Mouse (Mus musculus): ENCODE data around the gene Oasl2.

DNA sequence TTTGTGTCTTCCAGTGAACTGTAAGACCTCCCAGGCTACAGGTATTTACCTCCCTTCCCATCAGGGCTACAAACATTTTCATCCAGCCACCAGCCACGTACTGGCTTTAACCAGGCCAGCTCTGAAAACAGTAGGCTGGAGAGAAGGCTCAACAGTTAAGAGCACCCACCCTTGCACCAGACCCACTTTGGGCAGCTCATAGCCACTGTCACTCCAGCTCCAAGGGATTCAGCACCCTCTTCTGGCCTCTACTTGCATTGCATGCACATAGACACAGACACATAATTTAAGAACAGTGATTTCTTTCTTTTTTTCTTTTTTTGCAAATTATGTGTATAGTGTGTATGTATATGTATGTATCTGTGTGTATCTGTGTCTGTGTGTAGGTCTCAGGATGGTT is 5.7 kb downstream of the Oasl2 start:
- TF ChIP-seq CTCF (IDR thresholded peaks at IDR 0.05), result peak; percentile 83
- TF ChIP-seq EP300 (IDR thresholded peaks at IDR 0.05; ENCODE audit: insufficient read depth, low read depth, low read length), result no peak
